Mouse (Mus musculus): ENCODE results near the gene Spock2.

- TF ChIP-seq CTCF (IDR thresholded peaks at IDR 0.05; ENCODE audit: borderline replicate concordance, insufficient read depth, low read depth, low read length) = no peak
- peak; percentile 80 for TF ChIP-seq POLR2A (IDR thresholded peaks at IDR 0.05; ENCODE audit: borderline replicate concordance, insufficient read depth, low read length)
These were observed at the start of gene Spock2 for GRCm38 (mm10) chr10:60106146-60106530.

Measured in cerebellum, adult 2 months (tissue).